Mouse (Mus musculus): ENCODE results near the gene Cand2. TPM values are rescaled to one million over a fixed set of nuclear protein-coding genes. Genes with fewer than 3 reads are reported as not detected.

The Cand2 gene
- 12.8 and 12.9 TPM in 2 replicates for polyA plus RNA-seq (2015; fragmentation: Nextera tagmentation; extraction: Ambion mirVana)

DNA sequence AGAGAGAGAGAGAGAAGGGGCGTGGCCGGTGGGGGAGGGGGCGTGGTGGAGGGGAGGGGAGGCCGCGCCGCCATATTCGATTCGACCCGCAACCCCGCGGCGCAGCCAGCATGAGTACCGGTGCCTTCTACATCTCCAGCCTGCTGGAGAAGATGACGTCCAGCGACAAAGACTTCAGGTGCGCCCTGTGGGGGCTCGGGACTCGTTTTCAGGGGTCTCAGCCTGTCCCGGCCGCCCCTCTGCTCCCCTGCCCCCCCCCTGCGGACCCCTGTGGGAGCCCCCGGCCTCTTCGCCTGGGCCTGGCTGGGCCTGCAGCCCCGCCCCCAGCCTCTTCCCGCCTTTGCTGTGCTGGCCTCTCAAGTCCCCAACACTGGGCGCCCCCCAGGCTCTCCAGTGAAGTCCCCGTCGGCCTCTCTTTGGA lies at the start of gene Cand2:
TSS of gene Cand2 (plus strand) at position 38 of the 421 bp plus-strand sequence.
- peak within 1 kb of the TSS; percentile 82 for H3K27ac ChIP-seq (replicated peaks)
- H3K4me1 ChIP-seq (replicated peaks), result peaks cover 30% of the 10 kb centered on the region
- H3K4me2 ChIP-seq, result peak within 1 kb of the TSS; percentile 81
- H3K4me3 ChIP-seq, result peak within 1 kb of the TSS; percentile 97
- 0% methylated on average over 10 of the region's 28 CpGs for WGBS
- no peaks in the 10 kb centered on the region for H3K9me3 ChIP-seq
- H3K36me3 ChIP-seq, result no peaks in the 10 kb centered on the region
- peak within 1 kb of the TSS; percentile 88 for H3K9ac ChIP-seq
- ATAC-seq (ENCODE audit: low FRiP score, low read depth), result peak; percentile 84
- no peaks in the 10 kb centered on the region for H3K27me3 ChIP-seq

GRCm38 (mm10) chr6:115727108-115727507 lies 47.2 kb upstream of the Cand2 start:
- H3K27me3 ChIP-seq, result no peaks in the 10 kb centered on the region
- no peak overlapping the region for H3K4me3 ChIP-seq
- H3K9me3 ChIP-seq, result no peaks in the 10 kb centered on the region
- H3K36me3 ChIP-seq, result no peaks in the 10 kb centered on the region
- H3K9ac ChIP-seq, result no peak overlapping the region
- no peaks in the 10 kb centered on the region for H3K4me1 ChIP-seq (replicated peaks)
- H3K27ac ChIP-seq (replicated peaks), result no peak overlapping the region
- no peak overlapping the region for H3K4me2 ChIP-seq
- ATAC-seq (ENCODE audit: low FRiP score, low read depth), result no peak
- WGBS, result 90% methylated on average over 1 of the region's 1 CpGs

GRCm38 (mm10) chr6:115727570-115727969 lies 46.8 kb upstream of the Cand2 start:
- H3K36me3 ChIP-seq, result no peaks in the 10 kb centered on the region
- no peaks in the 10 kb centered on the region for H3K27me3 ChIP-seq
- H3K4me2 ChIP-seq, result no peak overlapping the region
- no peaks in the 10 kb centered on the region for H3K4me1 ChIP-seq (replicated peaks)
- H3K9ac ChIP-seq, result no peak overlapping the region
- H3K4me3 ChIP-seq, result no peak overlapping the region
- WGBS, result 50% methylated on average over 2 of the region's 2 CpGs
- H3K27ac ChIP-seq (replicated peaks), result no peak overlapping the region
- no peak for ATAC-seq (ENCODE audit: low FRiP score, low read depth)
- H3K9me3 ChIP-seq, result no peaks in the 10 kb centered on the region

DNA sequence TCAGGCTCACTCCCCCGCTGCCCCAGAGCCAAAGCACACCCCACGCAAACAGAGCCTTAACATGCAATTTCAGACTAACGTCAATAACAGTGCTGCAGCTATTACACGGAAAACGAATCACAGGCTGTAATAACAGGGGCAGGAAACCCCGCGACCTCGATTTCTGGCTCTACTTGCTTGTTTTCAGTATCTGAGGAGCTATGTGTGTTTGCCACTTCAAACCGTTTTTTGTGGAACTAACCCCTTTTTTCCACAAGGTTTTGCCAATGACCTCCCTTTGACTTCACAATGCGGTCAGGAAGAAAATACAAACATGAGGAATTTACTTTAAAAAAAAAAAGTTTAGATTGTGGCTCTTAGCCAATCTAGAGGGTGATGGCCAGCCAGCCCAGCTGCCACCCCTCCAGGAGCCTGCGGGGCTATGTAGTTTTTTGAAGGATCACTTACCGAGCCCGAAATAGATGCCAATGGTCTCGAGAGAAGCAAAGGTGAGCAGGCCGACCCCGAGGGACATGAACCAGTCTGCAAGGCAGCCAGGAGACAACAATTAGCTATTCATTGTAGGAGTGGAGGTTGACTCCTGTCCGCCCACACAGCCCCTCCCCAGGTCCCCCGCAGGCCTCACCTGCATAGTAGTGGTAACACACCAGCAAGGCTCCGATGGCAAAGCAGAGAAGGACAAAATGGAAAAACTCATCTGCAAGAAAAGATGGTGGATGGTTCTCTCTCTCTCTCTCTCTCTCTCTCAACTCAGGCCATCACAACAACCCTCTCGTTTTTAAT lies 43.6 kb upstream of the Cand2 start:
- WGBS, result 76% methylated on average over 20 of the region's 20 CpGs
- H3K27ac ChIP-seq (replicated peaks), result no peak overlapping the region
- no peaks in the 10 kb centered on the region for H3K9me3 ChIP-seq
- no peak overlapping the region for H3K4me3 ChIP-seq
- H3K9ac ChIP-seq, result no peak overlapping the region
- no peak overlapping the region for H3K4me2 ChIP-seq
- H3K36me3 ChIP-seq, result no peaks in the 10 kb centered on the region
- no peak for ATAC-seq (ENCODE audit: low FRiP score, low read depth)
- H3K27me3 ChIP-seq, result no peaks in the 10 kb centered on the region
- no peaks in the 10 kb centered on the region for H3K4me1 ChIP-seq (replicated peaks)

- Histone ChIP-seq H3K4me3 (no peak overlapping the region), H3K27ac (replicated peaks) (no peak overlapping the region), H3K9me3 (no peaks in the 10 kb centered on the region), H3K4me2 (no peak overlapping the region), H3K36me3 (no peaks in the 10 kb centered on the region), H3K4me1 (replicated peaks) (no peaks in the 10 kb centered on the region), H3K9ac (no peak overlapping the region), H3K27me3 (no peaks in the 10 kb centered on the region)
- ATAC-seq (ENCODE audit: low FRiP score, low read depth), result no peak
- 78% methylated on average over 22 of the region's 22 CpGs for WGBS
These were observed 41.9 kb upstream of the Cand2 start for GRCm38 (mm10) chr6:115732341-115732928.

DNA sequence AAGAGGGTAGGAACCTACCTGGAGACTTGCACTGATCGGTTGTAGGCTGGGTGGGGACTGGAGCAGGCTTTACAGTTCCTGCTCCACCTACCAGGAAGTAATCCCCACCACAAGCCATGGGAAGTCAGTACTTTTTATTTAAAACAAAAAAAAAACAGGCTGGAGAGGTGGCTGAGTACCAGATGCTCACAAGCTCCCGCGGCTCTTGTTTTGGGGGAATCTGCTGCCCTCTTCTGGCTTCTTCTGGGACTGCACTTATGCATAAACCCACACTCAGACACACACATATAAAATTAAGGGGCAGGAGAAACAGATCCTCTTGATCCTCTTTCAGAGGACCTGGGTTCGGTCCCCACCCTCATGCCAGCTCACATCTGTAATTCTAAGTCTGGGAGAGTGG lies 39.4 kb upstream of the Cand2 start:
- H3K36me3 ChIP-seq, result no peaks in the 10 kb centered on the region
- no peaks in the 10 kb centered on the region for H3K9me3 ChIP-seq
- H3K9ac ChIP-seq, result no peak overlapping the region
- no peak for ATAC-seq (ENCODE audit: low FRiP score, low read depth)
- H3K27ac ChIP-seq (replicated peaks), result no peak overlapping the region
- 81% methylated on average over 4 of the region's 4 CpGs for WGBS
- H3K27me3 ChIP-seq, result no peaks in the 10 kb centered on the region
- no peak overlapping the region for H3K4me2 ChIP-seq
- no peak overlapping the region for H3K4me3 ChIP-seq
- H3K4me1 ChIP-seq (replicated peaks), result no peaks in the 10 kb centered on the region

DNA sequence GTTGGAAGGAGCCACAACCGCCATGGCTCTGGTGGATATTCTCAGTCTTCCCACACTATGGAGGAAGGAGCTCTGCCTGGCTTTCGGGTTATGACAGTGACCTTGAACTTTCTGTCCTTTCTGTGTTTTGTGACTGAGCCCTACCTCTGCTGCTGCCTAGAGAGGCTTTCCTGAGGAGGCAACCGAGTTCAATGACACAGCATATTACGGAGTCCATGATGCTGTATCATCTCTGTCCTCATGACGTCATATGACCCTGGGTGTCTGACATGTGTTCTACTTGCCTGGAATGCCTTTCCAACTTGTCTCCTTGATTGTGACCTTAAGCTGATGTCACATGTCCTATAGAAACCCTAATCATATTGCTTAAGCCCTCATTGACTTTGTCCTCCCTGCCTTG lies 35.3 kb upstream of the Cand2 start:
- H3K4me3 ChIP-seq, result no peak overlapping the region
- H3K36me3 ChIP-seq, result no peaks in the 10 kb centered on the region
- WGBS, result 88% methylated on average over 5 of the region's 5 CpGs
- H3K27ac ChIP-seq (replicated peaks), result no peak overlapping the region
- no peaks in the 10 kb centered on the region for H3K27me3 ChIP-seq
- H3K4me2 ChIP-seq, result no peak overlapping the region
- H3K9me3 ChIP-seq, result no peaks in the 10 kb centered on the region
- ATAC-seq (ENCODE audit: low FRiP score, low read depth), result no peak
- no peak overlapping the region for H3K9ac ChIP-seq
- no peaks in the 10 kb centered on the region for H3K4me1 ChIP-seq (replicated peaks)

- whole genome bisulfite sequencing, result 7% methylated on average over 1 of the region's 1 CpGs
- no peak overlapping the region for H3K27ac ChIP-seq (replicated peaks)
- H3K9me3 ChIP-seq, result no peaks in the 10 kb centered on the region
- H3K27me3 ChIP-seq, result no peaks in the 10 kb centered on the region
- ATAC-seq (ENCODE audit: low FRiP score, low read depth), result no peak
- H3K4me2 ChIP-seq, result no peak overlapping the region
- H3K36me3 ChIP-seq, result no peaks in the 10 kb centered on the region
- H3K4me3 ChIP-seq, result no peak overlapping the region
- H3K4me1 ChIP-seq (replicated peaks), result no peaks in the 10 kb centered on the region
- H3K9ac ChIP-seq, result no peak overlapping the region
These were observed 30.8 kb upstream of the Cand2 start for GRCm38 (mm10) chr6:115743569-115743968.

- 18% methylated on average over 1 of the region's 1 CpGs for WGBS
- Histone ChIP-seq H3K27ac (replicated peaks) (no peak overlapping the region), H3K27me3 (no peaks in the 10 kb centered on the region), H3K36me3 (no peaks in the 10 kb centered on the region), H3K9ac (no peak overlapping the region), H3K4me2 (no peak overlapping the region), H3K4me1 (replicated peaks) (no peaks in the 10 kb centered on the region), H3K4me3 (no peak overlapping the region), H3K9me3 (no peaks in the 10 kb centered on the region)
- ATAC-seq (ENCODE audit: low FRiP score, low read depth), result no peak
These were observed 28.0 kb upstream of the Cand2 start for GRCm38 (mm10) chr6:115746326-115746725.

DNA sequence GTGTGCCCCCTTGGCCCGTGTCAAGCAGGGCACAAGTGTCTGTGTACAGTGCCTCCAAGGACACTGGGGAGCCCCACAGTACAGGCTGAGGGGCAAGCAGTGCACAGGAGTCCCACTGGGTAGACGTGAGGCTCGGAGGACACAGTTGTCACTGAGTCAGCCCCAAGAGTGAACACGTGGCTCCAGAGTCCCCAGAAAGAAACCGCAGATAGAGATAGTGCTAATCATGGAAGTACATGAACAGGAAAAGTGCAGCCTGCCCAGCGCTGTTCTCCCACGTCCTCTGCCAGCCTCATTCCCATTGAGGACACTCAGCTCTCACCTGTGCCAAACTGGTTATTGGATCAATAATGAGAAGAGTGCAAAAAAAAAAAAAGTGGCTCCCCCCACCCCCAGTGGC lies 18.8 kb upstream of the Cand2 start:
- no peak overlapping the region for H3K27ac ChIP-seq (replicated peaks)
- no peak overlapping the region for H3K9ac ChIP-seq
- H3K27me3 ChIP-seq, result no peaks in the 10 kb centered on the region
- no peak overlapping the region for H3K4me3 ChIP-seq
- H3K36me3 ChIP-seq, result no peaks in the 10 kb centered on the region
- no peaks in the 10 kb centered on the region for H3K9me3 ChIP-seq
- ATAC-seq (ENCODE audit: low FRiP score, low read depth), result no peak
- WGBS, result 85% methylated on average over 7 of the region's 7 CpGs
- H3K4me2 ChIP-seq, result no peak overlapping the region
- H3K4me1 ChIP-seq (replicated peaks), result no peaks in the 10 kb centered on the region

GRCm38 (mm10) chr6:115758981-115759435 lies 15.3 kb upstream of the Cand2 start:
- no peaks in the 10 kb centered on the region for H3K36me3 ChIP-seq
- no peak overlapping the region for H3K4me2 ChIP-seq
- no peaks in the 10 kb centered on the region for H3K27me3 ChIP-seq
- no peak for ATAC-seq (ENCODE audit: low FRiP score, low read depth)
- WGBS, result 72% methylated on average over 9 of the region's 9 CpGs
- H3K4me1 ChIP-seq (replicated peaks), result peaks cover 10% of the 10 kb centered on the region
- H3K9ac ChIP-seq, result no peak overlapping the region
- no peaks in the 10 kb centered on the region for H3K9me3 ChIP-seq
- no peak overlapping the region for H3K4me3 ChIP-seq
- H3K27ac ChIP-seq (replicated peaks), result no peak overlapping the region

GRCm38 (mm10) chr6:115759461-115759860 lies 14.9 kb upstream of the Cand2 start:
- Histone ChIP-seq H3K9ac (no peak overlapping the region), H3K9me3 (no peaks in the 10 kb centered on the region), H3K4me1 (replicated peaks) (peaks cover 12% of the 10 kb centered on the region), H3K27ac (replicated peaks) (no peak overlapping the region), H3K4me2 (no peak overlapping the region), H3K36me3 (no peaks in the 10 kb centered on the region), H3K27me3 (no peaks in the 10 kb centered on the region), H3K4me3 (no peak overlapping the region)
- 59% methylated on average over 5 of the region's 5 CpGs for WGBS
- no peak for ATAC-seq (ENCODE audit: low FRiP score, low read depth)

All from hindbrain, embryonic 15.5 days (tissue).